15 mouse cellular contexts compared by ENCODE assay signal in genomic region chr3:115252618-115253379, GRCm38 (mm10).
DNase-seq lines count a peak whose midpoint lies in the region; ATAC-seq lines count a peak whose summit lies in the region.
"Had no signal": no experiment of that assay in that cellular context is flagged by ENCODE, and none has a peak within 500 bp of the region (broad histone marks: within the 10 kb centered on the region; RNA-seq: fewer than 3 reads in every experiment).

No protein-coding gene starts in this region.

- ATAC-seq in frontal cortex, adult (ENCODE audit: low TSS enrichment), result peak; percentile 50
- ATAC-seq in forebrain, embryonic 16.5 days, result peak; percentile 89
- no peak for ATAC-seq in erythroblast, adult 5-6 weeks (replicated peaks; ENCODE audit: low FRiP score, poor library complexity, severe bottlenecking)
- ATAC-seq in kidney, embryonic 15.5 days (replicated peaks; ENCODE audit: low FRiP score), result no peak
- ATAC-seq: lung, postnatal 0 days had no signal

- no peak overlapping the region for H3K9ac ChIP-seq in forebrain, embryonic 16.5 days (replicated peaks; ENCODE audit: low read depth, low read length)
- H3K9ac ChIP-seq in kidney, embryonic 15.5 days, result no peak overlapping the region
- H3K9ac ChIP-seq: heart, embryonic 13.5 days had no signal

- H3K27ac ChIP-seq in forebrain, embryonic 16.5 days (ENCODE audit: low read length), result no peak overlapping the region; the same call in 1 of the 2 replicates
- H3K27ac ChIP-seq in kidney, embryonic 15.5 days, result no peak overlapping the region
- H3K27ac ChIP-seq: heart, embryonic 13.5 days had no signal

- H3K4me3 ChIP-seq in forebrain, embryonic 16.5 days (replicated peaks; ENCODE audit: low read length), result no peak overlapping the region
- H3K4me3 ChIP-seq in kidney, embryonic 15.5 days (replicated peaks), result no peak overlapping the region
- H3K4me3 ChIP-seq: heart, embryonic 13.5 days; myocyte had no signal

- 61% methylated on average over 8 of the region's 8 CpGs for WGBS in forebrain, embryonic 16.5 days
- 61% methylated on average over 8 of the region's 8 CpGs for WGBS in kidney, embryonic 15.5 days

- H3K36me3 ChIP-seq in forebrain, embryonic 16.5 days (ENCODE audit: control insufficient read depth, insufficient read depth), result no peaks in the 10 kb centered on the region
- H3K36me3 ChIP-seq in kidney, embryonic 15.5 days, result no peaks in the 10 kb centered on the region
- H3K36me3 ChIP-seq: heart, embryonic 13.5 days had no signal

- no peaks in the 10 kb centered on the region for H3K27me3 ChIP-seq in forebrain, embryonic 16.5 days (replicated peaks; ENCODE audit: control insufficient read depth, insufficient read depth, low read length)
- no peaks in the 10 kb centered on the region for H3K27me3 ChIP-seq in kidney, embryonic 15.5 days
- H3K27me3 ChIP-seq: heart, embryonic 13.5 days had no signal

- no peaks in the 10 kb centered on the region for H3K9me3 ChIP-seq in forebrain, embryonic 16.5 days (ENCODE audit: control insufficient read depth, low read length)
- no peaks in the 10 kb centered on the region for H3K9me3 ChIP-seq in kidney, embryonic 15.5 days (replicated peaks)
- H3K9me3 ChIP-seq: heart, embryonic 13.5 days had no signal

- H3K4me2 ChIP-seq in forebrain, embryonic 16.5 days (ENCODE audit: low read length), result no peak overlapping the region
- no peak overlapping the region for H3K4me2 ChIP-seq in kidney, embryonic 15.5 days
- H3K4me2 ChIP-seq: heart, embryonic 13.5 days; liver, embryonic 11.5 days had no signal

- peaks cover 3% of the 10 kb centered on the region; the same call in 1 of the 2 replicates for H3K4me1 ChIP-seq in forebrain, embryonic 16.5 days (replicated peaks; ENCODE audit: control insufficient read depth, insufficient read depth, low read length)
- no peaks in the 10 kb centered on the region for H3K4me1 ChIP-seq in kidney, embryonic 15.5 days
- H3K4me1 ChIP-seq: heart, embryonic 13.5 days had no signal

- no peak for DNase-seq in frontal cortex, postnatal 10 days (ENCODE audit: low spot score in 2 of 2)
- DNase-seq in brain, adult 2 months (ENCODE audit: low read depth, low spot score), result peak; percentile 62
- DNase-seq in cerebellum, adult 18-20 months, result peak; percentile 19 to 20
- DNase-seq: gastrocnemius, postnatal 36 days; kidney, adult 18-20 months; kidney, postnatal 4 days; right cerebral cortex, postnatal 4 days had no signal

Comparison
In these comparisons a context has a peak if more than half of its experiments do, and no peak if none do; other contexts are left out.
1. ATAC-seq: peak in frontal cortex, adult (single experiment) and forebrain, embryonic 16.5 days (single experiment); none in erythroblast, adult 5-6 weeks (single experiment) and kidney, embryonic 15.5 days (single experiment).
2. DNase-seq: peak in brain, adult 2 months (single experiment) and cerebellum, adult 18-20 months (2 of 2); none in frontal cortex, postnatal 10 days (0 of 2).